Mouse (Mus musculus): ENCODE measurements around the gene Rsph4a.
A peak's percentile ranks its signal among the peaks of the same experiment; 100 is the strongest.
"Not testable (repeated sequence)": the region's sequence is repeated elsewhere in the genome, so short reads cannot be mapped to it uniquely, and the experiment has no call there.

Rsph4a gene

DNA sequence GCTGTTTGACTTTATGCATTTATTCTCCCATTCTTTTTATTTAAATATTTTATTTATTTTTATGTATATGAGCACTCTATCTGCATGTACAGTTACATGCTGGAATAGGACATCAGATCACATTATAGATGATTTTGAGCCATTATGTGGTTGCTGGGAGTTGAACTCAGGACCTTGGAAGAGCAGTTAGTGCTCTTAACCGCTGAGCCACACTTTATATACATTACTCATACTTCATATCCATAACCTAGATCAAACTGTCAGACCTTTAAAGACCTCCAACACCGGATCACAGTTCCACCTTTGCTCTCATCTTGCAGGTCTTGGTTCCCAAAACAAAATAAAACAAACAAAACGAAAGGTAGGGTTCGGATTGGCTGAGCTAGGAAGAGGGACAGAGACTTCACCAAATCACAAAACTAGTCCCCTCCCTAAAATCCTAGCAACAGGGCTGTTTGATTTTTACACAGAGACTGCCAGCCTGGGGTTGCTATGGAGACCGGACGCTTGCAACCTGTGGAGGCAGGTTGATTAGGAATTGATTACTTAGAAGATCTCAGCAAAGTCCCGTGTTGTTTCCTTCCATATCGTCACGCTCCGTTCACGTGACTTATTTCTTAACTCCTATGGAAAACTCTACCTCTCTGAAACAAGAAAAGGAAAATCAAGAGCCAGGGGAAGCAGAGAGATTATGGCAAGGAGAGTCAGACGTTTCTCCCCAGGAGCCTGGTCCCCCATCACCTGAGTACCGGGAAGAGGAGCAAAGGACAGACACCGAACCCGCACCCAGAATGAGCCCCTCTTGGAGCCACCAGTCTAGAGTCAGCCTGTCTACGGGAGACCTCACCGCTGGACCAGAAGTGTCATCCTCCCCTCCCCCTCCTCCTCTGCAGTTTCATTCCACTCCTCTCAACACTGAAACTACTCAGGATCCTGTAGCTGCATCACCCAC is at the start of gene Rsph4a:
Gene Rsph4a (plus strand): TSS at position 582 of the 952 bp plus-strand sequence.
- no peak for DNase-seq (ENCODE audit: low read depth, low spot score)

DNA sequence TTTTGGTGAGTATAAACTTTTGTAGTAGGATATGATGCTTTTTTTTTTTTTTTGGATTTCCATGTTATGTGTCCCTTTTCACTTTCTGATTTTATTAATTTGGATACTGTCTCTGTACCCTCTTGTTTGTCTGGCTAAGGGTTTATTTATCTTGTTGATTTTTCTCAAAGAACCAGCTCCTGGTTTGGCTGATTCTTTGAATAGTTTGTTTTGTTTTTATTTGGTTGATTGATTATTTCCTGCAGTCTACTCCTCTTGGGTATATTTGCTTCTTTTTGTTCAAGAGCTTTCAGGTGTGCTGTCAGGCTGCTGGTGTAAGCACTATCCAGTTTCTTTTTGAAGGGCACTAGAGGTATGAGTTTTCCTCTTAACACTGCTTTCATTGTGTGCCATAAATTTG is 47.5 kb upstream of the Rsph4a start, which contains the start of gene Sult3a1:
Gene Sult3a1 (plus strand): TSS at position 301 of the 400 bp plus-strand sequence.
- DNase-seq (ENCODE audit: low read depth, low spot score) = no peak

DNA sequence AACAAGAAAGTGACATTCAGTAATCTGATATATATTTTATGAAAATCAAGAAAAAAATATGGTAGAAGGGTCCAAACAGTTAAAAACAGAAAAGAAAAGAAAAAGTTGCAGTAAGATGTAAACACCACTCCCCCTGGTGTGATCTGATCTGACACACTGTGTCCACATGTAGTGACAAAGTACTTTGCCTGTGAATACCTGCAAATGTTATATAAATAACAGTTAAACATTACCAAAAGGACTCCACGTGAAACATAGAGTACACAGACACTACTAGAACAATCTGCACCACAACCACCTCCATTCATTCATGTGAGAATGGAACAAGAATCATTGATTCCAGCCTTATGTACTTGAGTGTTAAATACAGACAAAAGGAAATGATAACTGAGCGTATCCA is 38.9 kb upstream of the Rsph4a start:
- no peak for DNase-seq (ENCODE audit: low read depth, low spot score)

DNA sequence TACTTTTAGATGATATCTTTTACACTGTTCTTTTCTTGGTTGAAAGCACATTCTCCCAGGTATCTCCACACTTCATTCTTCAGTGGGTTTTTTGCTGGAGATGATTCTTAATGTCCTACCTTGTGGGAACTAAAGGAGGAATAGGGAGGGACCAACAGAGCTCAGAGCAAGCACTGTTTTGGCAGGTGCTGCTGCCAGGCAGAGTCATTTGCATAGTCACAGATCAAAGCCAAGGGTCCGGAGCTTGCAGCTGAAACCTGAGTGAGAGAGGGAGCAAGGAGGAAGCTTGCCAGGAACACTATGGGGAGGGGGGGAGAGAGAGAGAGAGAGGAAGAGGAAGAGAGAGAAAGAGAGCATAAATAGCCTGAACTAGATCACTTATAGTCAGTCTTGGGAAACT is 34.5 kb upstream of the Rsph4a start:
- DNase-seq (ENCODE audit: low read depth, low spot score) = peak; percentile 20

DNA sequence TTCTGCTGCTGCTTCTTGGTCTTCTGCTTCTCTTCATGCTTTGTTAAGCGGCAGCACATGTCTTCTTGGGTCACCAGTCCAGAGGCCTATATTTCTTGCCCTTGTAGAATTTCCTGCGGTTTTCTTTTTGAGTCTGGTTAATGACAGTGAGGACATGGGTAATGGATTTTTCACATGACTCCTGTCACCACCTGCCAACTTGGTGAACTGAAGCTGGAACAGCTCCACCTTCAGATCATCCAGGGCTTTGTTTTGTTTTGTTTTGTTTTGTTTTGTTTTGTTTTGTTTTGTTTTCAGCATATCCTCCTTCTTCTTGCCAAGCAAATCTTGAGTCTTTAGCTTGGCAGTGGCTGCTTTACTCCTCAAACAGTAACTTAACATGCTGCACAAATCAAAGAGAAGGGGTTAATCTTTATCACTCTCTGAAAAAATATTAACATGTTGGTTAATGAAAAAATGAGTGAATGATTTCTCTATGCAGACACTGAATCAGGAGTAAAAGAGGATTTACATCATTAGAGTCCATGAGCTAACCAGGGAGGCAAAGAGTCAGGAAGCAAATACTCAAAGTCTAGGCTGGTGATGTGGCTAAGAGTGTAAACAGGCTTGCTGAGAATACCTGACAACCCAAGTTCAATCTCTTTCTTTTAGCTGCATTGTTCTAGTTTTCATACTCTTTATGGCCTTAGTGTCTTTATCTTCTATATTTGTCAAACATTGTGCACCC is 32.1 kb upstream of the Rsph4a start:
- DNase-seq (ENCODE audit: low read depth, low spot score) = no peak

DNA sequence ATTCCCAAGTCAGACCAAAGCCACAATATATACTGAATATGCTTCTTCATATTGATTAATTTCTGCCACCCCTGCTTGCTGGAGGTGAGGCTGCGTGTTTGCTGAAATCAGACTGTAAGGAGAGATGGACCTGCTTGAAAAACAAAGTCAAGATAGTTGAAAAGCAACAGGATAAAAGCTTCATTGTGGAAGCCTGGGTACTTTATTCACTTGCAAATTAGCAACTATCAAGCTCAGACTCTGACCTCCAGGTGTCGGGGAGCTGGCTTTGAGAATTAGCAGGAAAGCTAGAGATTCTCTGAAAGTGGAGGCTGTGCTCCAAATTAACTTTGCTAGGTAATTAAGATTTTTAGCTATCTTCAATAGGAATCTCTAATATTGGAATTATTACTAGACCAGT is 22.5 kb upstream of the Rsph4a start:
- DNase-seq (ENCODE audit: low read depth, low spot score) = not testable (repeated sequence)

DNA sequence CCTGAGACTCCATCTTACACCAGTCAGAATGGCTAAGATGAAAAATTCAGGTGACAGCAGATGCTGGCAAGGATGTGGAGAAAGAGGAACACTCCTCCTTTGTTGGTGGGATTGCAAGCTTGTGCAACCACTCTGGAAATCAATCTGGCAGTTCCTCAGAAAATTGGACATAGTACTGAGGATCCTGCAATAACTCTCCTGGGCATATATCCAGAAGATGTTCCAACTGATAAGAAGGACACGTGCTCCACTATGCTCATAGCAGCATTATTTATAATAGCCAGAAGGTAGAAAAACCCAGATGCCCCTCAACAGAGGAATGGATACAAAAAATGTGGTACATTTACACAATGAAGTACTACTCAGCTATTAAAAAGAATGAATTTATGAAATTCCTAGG is 3.4 kb upstream of the Rsph4a start:
- not testable (repeated sequence) for DNase-seq (ENCODE audit: low read depth, low spot score)

DNA sequence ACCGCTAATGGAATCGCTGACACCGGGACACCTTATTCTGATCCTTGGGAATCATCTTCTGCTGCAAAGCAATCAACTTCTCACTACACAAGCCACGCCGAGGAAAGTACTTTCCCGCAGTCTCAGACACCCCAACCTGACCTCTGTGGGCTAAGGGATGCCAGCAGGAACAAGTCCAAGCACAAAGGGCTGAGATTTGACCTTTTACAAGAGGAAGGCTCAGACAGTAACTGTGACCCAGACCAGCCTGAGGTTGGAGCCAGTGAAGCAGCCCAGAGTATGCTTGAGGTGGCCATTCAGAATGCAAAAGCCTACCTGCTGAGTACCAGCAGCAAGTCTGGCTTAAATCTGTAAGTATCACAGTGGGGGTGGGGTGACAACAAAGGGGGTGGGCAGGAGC is 578 bp downstream of the Rsph4a start:
- no peak for DNase-seq (ENCODE audit: low read depth, low spot score)

DNA sequence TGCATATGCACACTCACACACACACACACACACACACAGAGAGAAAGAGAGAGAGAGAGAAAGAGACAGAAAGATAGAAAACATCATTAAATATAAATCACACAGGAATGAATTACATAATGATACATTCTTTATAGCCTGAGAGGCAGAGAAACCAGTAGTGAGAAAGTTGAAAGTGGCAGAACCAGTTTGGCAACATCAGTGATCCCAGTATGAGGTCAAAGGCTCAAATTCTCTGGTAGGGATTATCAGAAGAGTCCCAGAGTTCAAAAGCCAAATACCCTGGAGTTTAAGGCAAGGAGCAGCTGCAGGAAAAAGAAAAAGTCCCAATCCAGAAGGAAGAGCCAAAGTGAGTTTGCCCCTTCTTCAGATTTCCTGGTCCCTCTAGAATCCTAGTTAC is 35.8 kb downstream of the Rsph4a start:
- DNase-seq (ENCODE audit: low read depth, low spot score) = no peak

DNA sequence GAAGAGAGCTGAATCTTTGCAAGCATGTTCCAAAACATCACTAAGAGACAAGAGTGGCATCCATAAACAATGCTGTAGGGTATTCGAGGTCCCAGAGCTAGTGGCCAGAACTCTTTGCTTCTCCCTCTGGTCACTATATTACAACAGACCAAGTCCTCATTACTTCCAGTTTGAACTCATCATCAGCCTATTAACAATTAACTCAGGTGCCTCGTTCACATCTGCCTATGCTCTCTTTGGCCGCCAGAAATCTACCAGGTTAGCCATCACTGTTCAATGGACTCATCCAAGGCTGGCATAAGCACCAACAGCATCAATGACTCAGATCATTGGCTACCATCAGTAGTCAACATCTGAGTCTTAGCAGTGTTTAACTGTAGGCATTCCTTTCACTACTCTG is 40.5 kb downstream of the Rsph4a start:
- no peak for DNase-seq (ENCODE audit: low read depth, low spot score)

DNA sequence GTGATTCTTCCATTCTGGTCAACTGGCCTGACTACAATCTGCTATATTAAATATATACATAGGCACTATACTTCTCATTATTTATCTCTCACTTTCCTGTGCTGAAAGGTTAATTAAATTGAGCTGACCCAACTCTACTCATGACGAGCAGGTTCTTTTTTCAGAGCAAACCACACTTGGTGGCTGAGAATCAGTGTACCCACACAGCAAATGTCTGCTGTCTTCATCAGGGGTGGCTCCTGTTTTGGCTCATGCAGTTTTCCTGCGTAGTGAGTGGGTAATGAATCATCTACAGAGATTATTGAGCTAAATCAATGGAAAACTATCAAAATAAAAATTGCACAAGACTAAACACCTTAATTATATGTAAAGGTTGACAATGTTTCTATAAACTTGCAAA is 41.4 kb downstream of the Rsph4a start:
- DNase-seq (ENCODE audit: low read depth, low spot score) = no peak

DNA sequence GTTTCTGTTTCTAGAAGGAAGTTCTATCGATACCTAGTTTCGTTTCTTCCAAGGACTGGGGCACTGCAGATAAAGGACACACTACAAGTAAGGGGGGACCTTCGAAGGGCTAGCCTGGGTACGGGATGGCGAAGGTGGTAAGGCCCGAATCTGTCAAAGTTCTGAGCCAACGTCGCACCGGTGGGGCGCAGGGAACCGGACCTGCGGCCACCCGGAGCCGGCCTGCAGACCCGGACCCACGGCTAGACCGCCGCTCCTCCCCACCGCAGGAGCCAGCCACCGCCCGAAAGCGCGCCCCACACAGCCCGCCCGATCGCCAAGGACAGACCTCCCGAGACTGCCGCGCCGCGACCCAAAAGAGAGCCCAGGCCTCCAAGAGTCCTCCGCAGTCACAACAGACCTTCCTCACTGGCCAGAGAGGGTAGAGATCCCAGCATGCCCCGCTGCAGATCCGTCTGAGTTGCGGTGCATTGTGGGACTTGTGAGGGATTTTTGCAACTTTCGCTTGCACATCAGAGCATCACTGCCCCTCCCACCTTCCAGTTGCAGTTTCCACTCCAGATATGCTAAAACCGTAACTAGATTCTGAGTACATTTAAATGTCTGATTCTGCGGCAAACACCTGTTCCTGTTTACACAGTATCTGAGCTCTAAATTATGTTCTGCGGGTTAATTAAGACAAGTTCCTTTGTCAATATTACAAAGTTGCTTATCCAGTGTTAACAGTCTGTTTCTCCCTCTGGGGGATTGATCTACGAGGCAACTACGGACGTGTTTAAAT is 46.1 kb downstream of the Rsph4a start, which contains the start of gene Zup1:
Gene Zup1 (minus strand): TSS at position 467 of the 781 bp plus-strand sequence.
- peak; percentile 94 for DNase-seq (ENCODE audit: low read depth, low spot score)

DNA sequence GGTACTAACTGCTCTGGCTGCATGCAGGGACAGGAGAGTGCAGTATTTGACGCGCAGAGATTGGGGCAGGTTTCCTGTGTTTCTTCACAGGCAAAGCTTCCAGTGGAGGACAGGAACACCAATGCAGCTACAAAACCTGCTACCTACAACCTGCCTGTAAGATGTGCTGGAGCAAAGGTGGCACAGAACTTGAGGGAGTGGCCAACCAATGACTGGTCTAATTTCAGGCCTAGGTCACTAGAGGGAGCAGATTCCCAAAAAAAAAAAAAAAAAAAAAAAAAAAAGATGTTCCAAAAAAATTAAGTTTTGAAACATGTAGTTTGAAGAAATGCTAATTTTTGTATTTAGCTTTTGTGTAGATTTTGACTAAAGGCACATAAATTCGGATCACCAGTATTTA is 47.6 kb downstream of the Rsph4a start:
- no peak for DNase-seq (ENCODE audit: low read depth, low spot score)
